Mouse (Mus musculus): ENCODE results near the gene Ajuba. TPM values are rescaled to one million over a fixed set of nuclear protein-coding genes. Genes with fewer than 3 reads are reported as not detected.
A peak's percentile ranks its signal among the peaks of the same experiment; 100 is the strongest.
"Not testable (repeated sequence)": the region's sequence is repeated elsewhere in the genome, so short reads cannot be mapped to it uniquely, and the experiment has no call there.

The Ajuba gene
- 1 to 10 TPM; 6.0 to 6.5 TPM for total RNA-seq (2021)

GRCm38 (mm10) chr14:54577089-54577982, at the start of gene Ajuba:
Gene Ajuba (minus strand): TSS chr14:54577558.
- intact Hi-C loops (cut with DNase I) = loop anchor here (10.0 kb wide), 1 partner anchor 353 kb away; no protein-coding TSS in a partner anchor
- peak; percentile 86 for DNase-seq (ENCODE audit: low spot score)

DNA sequence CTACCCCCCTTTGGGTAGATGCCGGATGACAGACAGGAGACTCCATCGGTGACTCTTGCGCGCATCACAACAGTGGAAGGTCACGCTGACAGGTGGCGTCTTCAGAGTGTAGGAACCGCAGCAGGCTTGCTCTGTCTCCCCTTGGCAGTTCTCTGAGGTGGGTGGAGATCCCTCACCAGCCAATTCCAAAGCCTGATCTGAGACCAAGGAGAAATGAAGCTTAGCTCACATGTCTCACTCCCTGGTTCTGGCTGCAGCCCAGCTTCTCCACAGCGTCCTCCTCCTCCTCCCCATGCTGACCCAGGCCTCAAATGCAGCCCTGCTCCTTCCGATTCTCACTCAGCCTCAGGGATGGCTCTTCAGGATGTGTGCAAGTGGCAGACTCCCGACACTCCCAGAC, 47.6 kb upstream of the Ajuba start:
- intact Hi-C loops (cut with DNase I) = no loop called here
- no peak for DNase-seq (ENCODE audit: low spot score)

- intact Hi-C loops (cut with DNase I) = no loop called here
- DNase-seq (ENCODE audit: low spot score) = no peak
Observed at GRCm38 (mm10) chr14:54623334-54623733, 46.0 kb upstream of the Ajuba start.

GRCm38 (mm10) chr14:54621133-54621532, 43.8 kb upstream of the Ajuba start, which contains the start of gene Psmb11:
Gene Psmb11 (plus strand): TSS chr14:54621433.
- intact Hi-C loops (cut with DNase I) = no loop called here
- no peak for DNase-seq (ENCODE audit: low spot score)

DNA sequence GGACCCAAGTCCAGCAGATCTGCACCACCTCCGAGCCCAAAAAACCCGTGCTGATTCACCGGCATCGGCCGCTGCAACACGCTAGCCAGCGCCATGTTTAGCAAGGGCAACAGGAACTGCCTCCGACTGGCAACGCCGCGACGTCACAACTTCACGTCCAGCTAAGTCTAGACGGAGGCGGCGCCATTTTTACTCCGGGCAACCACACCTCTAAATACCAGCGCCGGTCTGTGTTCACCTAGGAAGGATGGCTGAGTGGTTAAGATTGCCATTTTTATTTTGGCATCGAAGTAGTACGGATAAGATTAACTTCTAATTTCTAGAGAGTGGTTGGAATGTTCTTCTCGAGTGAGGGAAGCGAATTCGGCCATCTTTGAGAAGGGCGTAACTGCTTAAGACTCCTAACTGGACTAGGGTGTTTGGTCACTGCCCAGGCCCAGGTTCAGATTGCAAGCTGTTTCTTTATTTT, 40.6 kb upstream of the Ajuba start, which contains the start of gene Psmb5:
Gene Psmb5 (minus strand): TSS at position 126 of the 469 bp plus-strand sequence.
- peak; percentile 77 for DNase-seq (ENCODE audit: low spot score)

DNA sequence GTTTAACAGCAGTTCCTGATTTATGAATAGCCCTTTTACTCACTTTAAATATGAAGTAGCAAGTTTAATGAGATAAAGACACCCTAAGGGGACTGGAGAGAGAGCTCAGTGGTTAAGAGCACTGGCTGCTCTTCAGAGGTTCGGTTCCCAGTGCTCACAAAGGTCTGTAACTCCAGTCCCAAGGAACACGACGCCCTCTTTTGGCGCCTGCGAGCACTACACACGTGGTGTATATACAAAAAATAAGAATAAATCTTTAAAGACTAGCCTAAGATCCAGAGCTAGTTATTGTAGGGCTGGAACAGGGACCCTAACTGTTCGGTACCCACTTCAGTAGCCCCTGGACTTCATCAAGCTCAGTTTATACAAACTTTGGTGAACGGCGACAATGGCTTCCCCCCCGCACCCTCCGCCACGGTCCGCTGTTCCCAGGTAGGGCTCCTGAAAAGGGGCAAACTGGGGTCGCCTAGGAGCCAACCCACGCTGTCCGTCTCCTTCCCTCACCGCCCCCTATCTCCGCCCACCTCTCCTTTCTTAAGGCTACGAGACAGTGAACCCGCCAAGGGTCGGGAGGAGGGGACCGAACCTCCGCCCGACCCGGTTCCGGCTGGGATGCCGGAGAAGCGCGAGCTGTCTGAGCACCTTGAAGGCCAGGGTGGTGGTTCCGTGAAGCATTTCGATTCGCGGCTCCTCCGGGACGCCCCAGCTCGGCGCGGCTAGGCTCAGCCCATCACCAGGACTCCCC, 40.0 kb upstream of the Ajuba start:
- no peak for DNase-seq (ENCODE audit: low spot score)
- intact Hi-C loops (cut with DNase I) = no loop called here

More for the DNA sequence above, 40.6 kb upstream of the Ajuba start, which contains the start of gene Psmb5:
- intact Hi-C loops (cut with DNase I) = no loop called here

DNA sequence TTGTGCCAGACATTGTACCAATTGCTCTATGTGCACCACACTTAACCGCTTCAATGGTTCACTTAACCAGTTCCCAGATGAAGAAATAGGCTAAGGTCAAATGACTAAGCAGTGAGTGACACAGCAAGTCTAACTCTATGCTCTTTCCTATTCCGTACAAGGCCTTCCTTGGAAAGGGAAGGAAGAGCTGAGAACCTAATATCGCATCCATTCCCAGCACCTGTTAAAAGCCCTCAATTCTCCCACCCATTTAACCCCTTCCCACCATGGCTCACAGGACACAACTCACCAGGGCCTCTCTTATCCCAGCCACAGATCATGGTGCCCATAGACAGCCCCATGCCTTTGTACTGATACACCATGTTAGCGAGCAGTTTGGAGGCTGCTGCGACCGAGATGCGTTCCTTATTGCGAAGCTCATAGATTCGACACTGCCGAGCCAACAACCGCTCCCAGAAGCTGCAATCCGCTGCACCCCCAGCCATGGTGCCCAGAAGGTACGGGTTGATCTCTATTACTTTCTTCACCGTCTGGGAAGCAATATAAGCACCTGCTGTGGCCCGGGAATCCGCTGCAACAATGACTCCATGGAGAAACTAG, 39.0 kb upstream of the Ajuba start:
- no peak for DNase-seq (ENCODE audit: low spot score)

DNA sequence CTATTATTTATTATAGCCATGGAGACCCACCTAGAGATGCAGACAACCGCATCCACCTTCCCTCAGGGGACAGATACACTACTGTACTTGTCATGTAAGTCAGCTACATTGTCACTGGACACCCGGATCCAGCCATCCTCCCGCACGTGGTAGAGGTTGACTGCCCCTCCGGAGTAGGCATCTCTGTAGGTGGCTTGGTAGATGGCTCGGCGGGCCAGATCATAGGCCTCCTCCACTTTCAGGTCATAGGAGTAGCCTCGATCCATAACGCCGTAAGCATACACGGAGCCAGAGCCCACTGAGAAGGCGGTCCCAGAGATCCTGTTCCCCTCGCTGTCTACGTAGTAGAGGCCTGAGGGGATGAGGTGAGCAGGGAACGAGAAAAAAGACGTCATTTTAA, 36.8 kb upstream of the Ajuba start:
- DNase-seq (ENCODE audit: low spot score); intact Hi-C loops (cut with DNase I): not testable (repeated sequence)

More for the DNA sequence above, 39.0 kb upstream of the Ajuba start:
- intact Hi-C loops (cut with DNase I) = no loop called here

GRCm38 (mm10) chr14:54610648-54611047, 33.3 kb upstream of the Ajuba start:
- intact Hi-C loops (cut with DNase I) = no loop called here
- no peak for DNase-seq (ENCODE audit: low spot score)

- no peak for DNase-seq (ENCODE audit: low spot score)
- intact Hi-C loops (cut with DNase I) = no loop called here
Observed at GRCm38 (mm10) chr14:54609962-54610361, 32.6 kb upstream of the Ajuba start.

- no peak for DNase-seq (ENCODE audit: low spot score)
- intact Hi-C loops (cut with DNase I) = no loop called here
Observed at GRCm38 (mm10) chr14:54609245-54609644, 31.9 kb upstream of the Ajuba start.

DNA sequence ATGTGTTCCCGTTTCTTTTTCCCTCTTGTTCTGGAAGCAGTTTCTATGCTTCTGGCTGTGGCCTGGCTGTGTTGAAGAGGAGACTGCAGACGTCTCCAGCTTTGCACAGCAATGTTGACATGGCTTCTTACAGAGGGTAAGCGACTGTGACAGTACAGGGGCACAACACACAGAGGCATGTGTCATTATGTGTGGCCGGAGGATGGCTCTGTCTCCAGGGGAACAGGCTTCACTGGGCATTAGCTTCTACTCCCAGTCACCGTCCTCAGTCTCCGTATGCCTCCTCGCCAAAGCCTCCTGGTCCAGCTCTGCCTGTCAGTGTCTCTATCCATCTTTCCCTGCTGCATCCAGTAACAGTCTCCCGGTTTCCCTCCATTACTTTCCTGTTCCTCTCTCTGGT, 29.9 kb upstream of the Ajuba start:
- intact Hi-C loops (cut with DNase I) = no loop called here
- no peak for DNase-seq (ENCODE audit: low spot score)

DNA sequence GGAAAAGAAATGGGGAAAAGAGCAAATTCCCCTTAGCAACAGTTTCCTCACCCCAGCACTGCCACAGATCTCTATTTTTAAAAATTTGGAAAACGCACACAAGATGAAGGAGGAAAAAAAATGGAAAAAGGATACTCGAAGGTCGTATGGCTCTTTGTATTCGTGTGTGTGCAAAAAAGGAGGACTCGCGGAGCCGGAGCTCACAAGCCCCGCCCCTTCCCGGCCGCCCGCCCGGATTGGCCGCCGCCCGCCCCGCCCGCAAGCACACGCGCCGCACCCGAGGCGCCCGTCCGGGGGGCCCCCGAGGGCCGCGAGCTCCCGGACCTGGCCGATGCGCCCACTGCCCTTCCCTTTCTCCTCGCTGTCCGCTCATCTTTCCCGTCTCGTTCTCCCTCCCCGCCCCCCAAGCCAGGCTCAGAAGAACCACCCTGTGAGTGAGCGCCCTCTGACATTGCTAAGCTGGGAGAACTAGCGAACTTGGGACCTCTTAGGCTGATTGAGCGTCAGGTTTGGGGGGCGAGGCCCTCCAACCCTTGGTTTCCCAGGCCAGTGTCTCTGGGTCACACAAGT, 28.5 kb upstream of the Ajuba start, which contains the start of gene 4931414P19Rik:
Gene 4931414P19Rik (minus strand): TSS at position 242 of the 570 bp plus-strand sequence.
- DNase-seq (ENCODE audit: low spot score) = peak; percentile 55
- intact Hi-C loops (cut with DNase I) = no loop called here

GRCm38 (mm10) chr14:54603686-54604085, 26.3 kb upstream of the Ajuba start:
- intact Hi-C loops (cut with DNase I) = no loop called here
- no peak for DNase-seq (ENCODE audit: low spot score)

- DNase-seq (ENCODE audit: low spot score) = peak; percentile 96
- intact Hi-C loops (cut with DNase I) = no loop called here
Observed at GRCm38 (mm10) chr14:54603038-54603654, 25.8 kb upstream of the Ajuba start.

- no peak for DNase-seq (ENCODE audit: low spot score)
- intact Hi-C loops (cut with DNase I) = no loop called here
Observed at GRCm38 (mm10) chr14:54602613-54603012, 25.3 kb upstream of the Ajuba start.

- intact Hi-C loops (cut with DNase I) = no loop called here
- no peak for DNase-seq (ENCODE audit: low spot score)
Observed at GRCm38 (mm10) chr14:54601601-54602000, 24.2 kb upstream of the Ajuba start.

GRCm38 (mm10) chr14:54597084-54597483, 19.7 kb upstream of the Ajuba start:
- no peak for DNase-seq (ENCODE audit: low spot score)
- intact Hi-C loops (cut with DNase I) = loop anchor here (2.0 kb wide), 1 partner anchor 14 kb away; no protein-coding TSS in a partner anchor

Measured in heart, postnatal 25 days (tissue).